Mouse (Mus musculus): ENCODE measurements around the gene Ksr1.
"Not testable (repeated sequence)": the region's sequence is repeated elsewhere in the genome, so short reads cannot be mapped to it uniquely, and the experiment has no call there.

The Ksr1 gene

DNA sequence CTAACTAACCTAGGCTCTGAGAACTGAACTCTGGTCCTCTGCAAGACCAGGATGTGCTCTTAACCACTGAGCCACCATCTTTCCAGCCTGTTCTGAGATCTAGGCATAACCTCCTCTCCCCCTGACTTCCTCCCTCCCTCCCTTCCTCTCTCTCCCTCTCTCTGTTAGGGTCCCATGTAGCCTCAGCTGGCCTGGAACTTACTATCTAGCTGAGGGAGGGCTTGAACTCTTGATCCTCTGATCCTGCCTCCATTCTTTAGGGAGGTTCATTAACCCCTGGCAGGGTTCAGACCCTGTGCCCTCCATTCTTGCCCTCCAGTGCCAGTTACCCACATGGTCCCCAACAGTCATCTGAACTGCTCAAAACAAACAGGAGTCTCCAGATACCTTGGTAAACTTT is 133.2 kb downstream of the Ksr1 start:
- no peak for DNase-seq (ENCODE audit: low spot score in 2 of 2)

DNA sequence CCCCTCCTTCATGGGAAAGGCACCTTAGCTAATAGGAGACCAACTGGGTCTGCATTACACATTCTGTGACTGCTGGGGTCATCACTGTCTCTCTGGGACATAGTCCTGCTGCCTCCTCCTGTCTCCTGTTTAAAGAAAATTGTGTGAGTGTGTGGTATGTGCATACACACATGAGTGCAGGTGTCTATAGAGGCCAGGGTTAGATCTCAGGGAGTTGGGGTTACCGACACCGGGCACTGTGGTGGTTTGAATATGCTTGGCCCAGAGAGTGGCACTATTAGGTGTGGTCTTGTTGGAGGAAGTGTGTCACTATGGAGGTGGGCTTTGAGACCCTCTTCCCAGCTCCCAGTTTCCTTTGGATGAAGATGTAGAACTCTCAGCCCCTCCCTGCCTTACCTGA is 133.7 kb downstream of the Ksr1 start:
- DNase-seq (ENCODE audit: low spot score in 2 of 2): no peak

DNA sequence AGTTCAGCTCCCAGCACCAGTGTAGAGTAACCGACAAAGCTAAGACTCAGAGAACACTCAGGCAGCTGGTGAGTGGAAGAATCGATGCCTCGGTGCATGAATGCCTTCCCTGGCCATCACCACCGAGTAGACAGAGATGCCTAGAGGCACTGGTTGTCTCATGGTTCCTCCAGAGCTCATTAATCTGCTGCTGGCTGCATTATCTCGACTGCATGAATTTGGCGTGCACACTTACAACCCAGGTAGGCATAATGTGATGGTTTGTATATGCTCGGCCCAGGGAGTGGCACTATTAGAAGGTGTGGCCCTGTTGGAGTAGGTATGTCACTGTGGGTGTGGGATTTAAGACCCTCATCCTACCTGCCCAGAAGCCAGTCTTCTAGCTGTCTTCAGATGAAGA is 137.3 kb downstream of the Ksr1 start:
- no peak for DNase-seq (ENCODE audit: low spot score in 2 of 2)

- DNase-seq (ENCODE audit: low spot score in 2 of 2): no peak
Measured at GRCm38 (mm10) chr11:79008007-79008775, 138.0 kb downstream of the Ksr1 start.

DNA sequence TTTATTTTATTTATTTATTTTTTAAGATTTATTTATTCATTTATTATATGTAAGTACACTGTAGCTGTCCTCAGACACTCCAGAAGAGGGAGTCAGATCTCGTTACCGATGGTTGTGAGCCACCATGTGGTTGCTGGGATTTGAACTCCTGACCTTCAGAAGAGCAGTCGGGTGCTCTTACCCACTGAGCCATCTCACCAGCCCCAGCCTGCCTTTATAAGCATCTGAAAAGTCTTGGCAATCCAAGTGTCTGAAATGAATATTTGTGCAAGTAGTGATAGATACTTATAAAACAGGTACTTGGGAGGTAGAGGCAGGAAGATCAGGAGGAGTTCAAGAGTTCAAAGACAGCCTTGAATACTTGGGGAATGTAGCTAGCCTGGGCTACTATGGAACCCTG is 138.9 kb downstream of the Ksr1 start:
- DNase-seq (ENCODE audit: low spot score in 2 of 2): not testable (repeated sequence)

- DNase-seq (ENCODE audit: low spot score in 2 of 2): no peak
Measured at GRCm38 (mm10) chr11:79006417-79006816, 139.8 kb downstream of the Ksr1 start.

DNA sequence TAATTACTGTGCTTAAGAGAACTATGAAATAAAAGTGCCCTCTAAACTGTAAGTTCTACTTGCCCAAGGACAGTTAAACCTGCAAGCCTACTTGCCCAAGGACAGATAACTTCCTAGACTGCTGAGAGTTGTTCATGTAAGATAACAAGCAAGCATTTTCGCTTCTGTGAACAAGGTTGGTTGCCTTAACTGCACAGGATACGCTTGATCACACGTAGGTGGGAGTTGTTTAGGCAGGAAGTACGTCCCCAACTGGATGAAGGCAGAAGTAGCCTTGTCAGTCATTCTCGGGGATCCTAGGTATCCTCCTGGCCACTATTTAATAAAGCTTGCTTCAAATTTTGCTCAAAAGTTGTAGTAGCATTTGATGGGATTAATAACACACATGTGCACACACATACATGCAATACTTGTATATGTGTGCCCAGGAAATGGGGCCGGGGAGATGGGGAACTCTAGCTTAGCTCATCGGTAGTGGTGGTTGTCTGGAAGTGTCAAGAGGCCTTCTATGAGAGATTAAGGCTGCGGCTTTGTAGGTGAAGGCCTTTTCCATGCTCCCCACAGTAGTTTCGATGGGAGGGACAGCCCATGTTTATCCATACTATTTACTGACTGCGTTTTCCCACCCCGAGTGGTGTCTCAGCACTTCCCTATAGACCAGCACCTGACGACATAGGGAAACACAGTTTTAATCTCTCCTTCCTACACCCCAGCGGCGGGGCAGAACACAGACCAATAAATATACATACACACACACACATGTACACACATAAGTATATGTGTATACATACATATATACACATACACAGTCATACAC is 140.4 kb downstream of the Ksr1 start:
- no peak for DNase-seq (ENCODE audit: low spot score in 2 of 2)

DNA sequence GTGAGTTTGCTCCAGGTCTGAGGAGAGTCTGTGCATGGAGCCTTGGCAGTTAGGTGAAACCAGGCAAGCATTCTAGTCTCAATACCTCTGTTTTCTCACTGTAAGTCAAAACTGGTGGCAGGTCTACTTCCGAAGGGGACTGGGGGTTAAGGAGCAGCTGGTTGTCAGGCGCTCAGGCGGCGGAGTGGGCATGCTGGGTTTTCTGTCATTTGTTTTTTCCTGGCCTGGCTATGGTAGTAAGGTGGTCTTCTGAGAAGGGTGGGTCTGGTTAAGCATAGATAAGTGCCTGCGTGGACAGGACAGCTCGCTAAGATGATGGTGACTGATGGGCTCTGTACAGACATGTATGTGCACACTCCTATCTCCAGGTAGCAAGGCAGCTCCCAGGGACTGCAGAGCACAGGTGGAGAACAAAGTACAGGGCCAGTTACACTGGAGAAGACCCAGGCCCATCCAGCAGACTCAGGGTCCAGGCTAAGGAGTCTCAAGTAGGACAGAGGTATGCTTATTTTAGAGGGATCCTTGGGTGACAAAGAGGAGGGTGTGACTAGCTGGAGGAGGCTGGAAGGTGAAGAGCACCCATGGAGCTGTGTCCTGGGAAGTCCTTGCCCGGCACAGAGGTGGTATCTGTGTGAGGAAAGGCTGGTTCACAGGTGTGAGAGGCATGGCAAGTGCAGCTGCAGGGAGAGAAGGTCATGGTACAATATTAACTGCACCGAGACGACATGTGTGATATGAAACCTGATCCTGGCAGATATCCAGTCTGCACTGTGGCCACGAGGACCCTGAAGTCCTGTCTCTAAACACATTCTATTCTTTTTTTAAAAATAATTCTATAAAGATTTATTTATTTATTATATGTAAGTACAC is 142.2 kb downstream of the Ksr1 start:
- DNase-seq (ENCODE audit: low spot score in 2 of 2): no peak

DNA sequence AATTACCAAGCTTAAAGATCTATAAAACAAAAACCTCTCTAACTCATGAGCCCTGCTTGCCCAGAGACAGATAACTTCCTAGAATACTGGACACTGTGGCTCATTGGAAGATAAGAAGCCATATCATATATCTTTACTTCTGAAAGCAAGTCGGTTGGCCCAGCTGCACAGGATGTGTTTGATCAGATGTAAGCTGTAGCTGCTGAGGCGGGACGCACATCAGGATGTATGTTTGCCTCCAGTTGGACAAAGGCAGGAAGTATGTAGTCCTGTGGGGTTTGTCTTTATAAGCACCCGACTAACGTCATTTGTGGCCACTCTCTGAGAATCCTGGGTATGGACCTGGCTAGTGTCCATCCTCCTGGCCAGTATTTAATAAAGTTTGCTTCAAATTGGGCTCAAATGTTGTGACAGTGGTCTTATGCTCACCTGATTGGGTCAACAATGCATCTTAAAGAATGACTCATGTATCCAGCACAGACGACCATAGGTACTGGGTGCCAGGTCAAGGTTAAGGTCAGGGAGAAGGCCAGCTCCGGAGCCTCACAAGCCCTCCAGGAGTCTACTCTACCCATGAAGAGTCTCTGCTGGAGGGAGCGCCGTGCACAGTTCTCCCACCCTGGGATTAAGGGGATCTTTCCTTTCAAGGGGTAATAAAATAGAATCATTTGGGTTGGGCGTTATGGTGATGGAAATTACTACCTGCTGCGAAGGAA is 143.0 kb downstream of the Ksr1 start:
- DNase-seq (ENCODE audit: low spot score in 2 of 2): no peak

DNA sequence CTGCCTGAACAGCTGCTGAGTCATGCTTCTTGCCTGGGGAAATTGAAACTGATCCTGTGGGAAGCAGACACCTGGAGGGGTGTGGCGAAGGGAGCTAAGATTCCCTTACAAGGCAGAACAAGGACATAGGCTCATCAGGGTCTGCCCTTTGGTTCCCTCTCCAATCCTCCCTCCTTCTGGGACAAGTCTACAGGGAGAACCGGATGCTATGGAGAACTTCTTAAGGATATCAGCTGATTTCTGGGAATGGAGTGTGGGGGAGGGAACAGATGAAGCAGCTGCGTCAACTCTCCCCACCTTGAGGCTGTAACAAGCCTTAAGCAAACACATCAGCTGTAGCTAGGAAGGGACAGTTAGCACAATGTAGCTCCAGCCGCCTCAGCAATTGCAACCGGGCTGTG is 143.7 kb downstream of the Ksr1 start:
- no peak for DNase-seq (ENCODE audit: low spot score in 2 of 2)

GRCm38 (mm10) chr11:79001871-79002270 is 144.3 kb downstream of the Ksr1 start:
- DNase-seq (ENCODE audit: low spot score in 2 of 2): no peak

- DNase-seq (ENCODE audit: low spot score in 2 of 2): no peak
Measured at GRCm38 (mm10) chr11:78999118-78999517, 147.1 kb downstream of the Ksr1 start.

DNA sequence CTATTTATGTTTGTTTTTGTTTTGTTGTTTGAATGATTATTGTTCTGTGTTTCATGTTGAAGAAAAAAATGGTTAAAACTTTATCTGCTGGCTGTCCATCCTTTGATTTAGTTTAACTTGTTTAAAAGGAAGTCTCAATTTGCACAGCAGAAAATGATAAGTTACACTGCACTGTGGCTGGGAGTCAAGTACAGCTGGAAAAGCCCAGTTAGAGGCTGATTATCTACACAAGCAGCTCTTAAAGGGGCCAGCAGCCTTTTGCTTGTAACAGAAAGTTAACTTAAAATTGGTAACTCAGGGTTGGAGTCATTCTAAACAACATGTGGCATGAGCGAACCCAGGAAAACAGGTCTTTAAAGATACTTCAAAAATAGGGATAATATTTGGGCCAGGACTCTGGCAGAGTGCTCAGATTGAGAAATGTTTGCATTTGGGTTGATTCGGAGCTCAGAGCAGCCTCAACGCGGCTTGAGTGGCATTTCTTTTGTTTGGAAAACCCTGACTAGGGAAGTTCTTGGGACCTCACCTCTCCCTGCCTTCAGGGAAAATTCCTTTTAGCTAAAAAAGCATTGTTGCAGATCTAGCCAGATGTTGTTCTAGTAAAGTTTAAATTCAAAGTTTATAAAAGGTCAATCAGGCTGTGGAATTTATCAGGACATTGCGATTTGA is 155.2 kb downstream of the Ksr1 start:
- DNase-seq (ENCODE audit: low spot score in 2 of 2): not testable (repeated sequence)

- DNase-seq (ENCODE audit: low spot score in 2 of 2): no peak
Measured at GRCm38 (mm10) chr11:78990096-78990495, 156.1 kb downstream of the Ksr1 start.

DNA sequence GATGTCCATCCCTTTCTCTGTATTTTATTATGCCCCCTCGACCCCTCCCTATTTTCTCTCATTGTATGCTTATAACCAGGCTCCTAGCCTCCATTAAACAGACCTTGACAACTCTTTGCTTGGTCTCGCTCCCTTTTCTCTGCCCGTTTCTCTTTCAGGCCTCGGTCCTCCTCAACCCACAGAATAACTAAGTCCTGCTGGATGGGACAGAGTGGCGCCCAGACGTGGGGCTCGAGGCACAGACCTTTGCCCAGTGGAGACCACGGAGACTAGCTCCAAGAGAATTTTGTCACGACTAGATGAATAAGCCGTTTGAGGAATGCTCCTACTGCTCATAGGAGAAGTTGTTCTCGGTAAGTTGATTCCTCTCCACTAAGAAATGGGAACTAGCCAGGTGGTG is 157.0 kb downstream of the Ksr1 start:
- DNase-seq (ENCODE audit: low spot score in 2 of 2): not testable (repeated sequence)

DNA sequence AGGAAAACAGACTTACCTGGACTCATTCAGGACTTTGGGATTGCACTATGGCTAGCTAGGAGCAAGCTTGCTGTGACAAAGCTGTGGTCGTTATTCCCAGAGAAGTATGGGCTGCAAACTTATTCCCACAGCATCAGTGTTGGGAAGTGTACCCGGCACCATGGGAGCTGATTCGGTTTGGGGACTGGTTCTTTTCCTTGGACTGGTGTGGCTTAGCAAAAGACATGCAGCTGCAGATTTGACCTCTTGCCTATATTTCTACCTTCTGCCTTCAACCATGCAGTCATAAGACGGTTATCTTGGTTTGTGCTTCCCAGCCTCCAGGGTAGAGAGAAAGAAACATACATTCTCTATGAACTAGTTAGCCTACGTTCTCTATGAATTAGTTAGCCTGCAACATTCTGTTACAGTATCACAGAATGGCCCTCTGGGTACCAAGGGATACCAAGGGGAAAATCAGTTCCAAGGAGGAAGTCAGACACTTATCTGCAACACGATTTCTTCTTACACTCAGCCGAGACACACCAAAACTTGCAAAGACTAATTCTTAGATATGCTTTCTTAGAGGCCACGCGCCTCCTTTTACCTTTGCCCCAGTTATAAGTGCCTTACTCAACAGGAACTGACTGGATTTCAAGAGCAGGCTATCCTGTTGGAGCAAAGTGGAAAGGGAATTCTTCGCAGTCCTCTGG is 159.8 kb downstream of the Ksr1 start:
- DNase-seq (ENCODE audit: low spot score in 2 of 2): no peak

DNA sequence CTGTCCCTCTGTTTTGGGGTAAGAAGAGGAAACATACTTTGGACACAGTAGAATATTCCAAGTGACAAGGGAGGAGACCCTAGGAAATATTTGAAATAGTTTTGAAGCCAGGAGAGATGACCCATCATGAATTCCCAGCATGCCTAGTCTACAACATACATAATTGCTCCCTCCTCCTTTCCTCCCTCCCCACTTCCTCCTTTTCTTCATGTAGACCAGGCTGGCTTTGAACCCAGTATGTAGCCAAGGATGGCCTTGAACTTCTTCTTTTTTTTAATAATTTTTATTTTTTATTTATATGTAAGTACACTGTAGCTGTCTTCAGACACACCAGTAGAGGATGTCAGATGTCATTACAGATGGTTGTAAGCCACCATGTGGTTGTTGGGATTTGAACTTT is 160.7 kb downstream of the Ksr1 start:
- no peak for DNase-seq (ENCODE audit: low spot score in 2 of 2)

GRCm38 (mm10) chr11:78984483-78985177 is 161.6 kb downstream of the Ksr1 start, which contains the start of gene Lgals9:
Gene Lgals9, minus strand, starts transcription at chr11:78984946.
- DNase-seq (ENCODE audit: low spot score in 2 of 2): peak; percentile 21 to 74

DNA sequence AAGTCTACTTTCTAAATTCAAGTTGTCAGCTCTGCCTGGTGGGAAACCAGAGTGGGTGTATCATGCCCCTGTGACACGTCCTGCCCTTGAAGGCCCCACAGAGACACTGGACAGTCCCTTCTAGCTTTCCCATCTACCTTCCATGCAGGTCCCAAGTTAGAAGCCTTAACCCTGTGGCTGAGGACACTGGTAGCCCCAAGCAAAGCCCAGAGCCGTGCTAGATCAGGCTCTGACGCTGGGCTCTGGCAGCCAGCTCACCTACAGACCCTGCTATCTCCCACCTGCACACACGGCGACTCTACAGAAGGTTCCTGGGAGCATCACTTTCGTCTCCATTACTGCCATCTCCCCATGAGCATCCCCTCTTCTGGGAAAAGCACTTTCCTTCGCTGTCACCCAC is 162.7 kb downstream of the Ksr1 start:
- DNase-seq (ENCODE audit: low spot score in 2 of 2): no peak
